Mouse (Mus musculus): Measurements from ENCODE around the gene Arl6ip4. TPM values are rescaled to one million over a fixed set of nuclear protein-coding genes. Genes with fewer than 3 reads are reported as not detected.
A peak's percentile ranks its signal among the peaks of the same experiment; 100 is the strongest.

Gene Arl6ip4
- polyA plus RNA-seq, 1 experiment from 2014 or later: 81.3 TPM

- WGBS: 63% methylated on average over 9 of the region's 9 CpGs
- Histone ChIP-seq H3K27ac (replicated peaks; ENCODE audit: low read depth, low read length) (no peak overlapping the region), H3K4me2 (ENCODE audit: low read depth, low read length) (no peak overlapping the region), H3K36me3 (replicated peaks; ENCODE audit: control insufficient read depth, insufficient read depth, low read depth, low read length) (no peaks in the 10 kb centered on the region), H3K4me1 (ENCODE audit: control insufficient read depth, insufficient read depth, low read length) (no peaks in the 10 kb centered on the region), H3K4me3 (ENCODE audit: low read depth, low read length) (no peak overlapping the region), H3K9me3 (replicated peaks; ENCODE audit: control insufficient read depth, low read length) (no peaks in the 10 kb centered on the region), H3K27me3 (ENCODE audit: control insufficient read depth, insufficient read depth, low read length) (no peaks in the 10 kb centered on the region), H3K9ac (replicated peaks; ENCODE audit: low read length) (no peak overlapping the region)
- DNase-seq (ENCODE audit: low spot score) (no peak), ATAC-seq (replicated peaks; ENCODE audit: insufficient number of reproducible peaks, low FRiP score, low TSS enrichment, low read depth) (no peak)
These were observed 37.0 kb upstream of the Arl6ip4 start for GRCm38 (mm10) chr5:124078794-124079416.

GRCm38 (mm10) chr5:124079880-124080279, 36.0 kb upstream of the Arl6ip4 start:
- Histone ChIP-seq H3K9me3 (replicated peaks; ENCODE audit: control insufficient read depth, low read length) (no peaks in the 10 kb centered on the region), H3K4me3 (ENCODE audit: low read depth, low read length) (no peak overlapping the region), H3K27me3 (ENCODE audit: control insufficient read depth, insufficient read depth, low read length) (no peaks in the 10 kb centered on the region), H3K9ac (replicated peaks; ENCODE audit: low read length) (no peak overlapping the region), H3K36me3 (replicated peaks; ENCODE audit: control insufficient read depth, insufficient read depth, low read depth, low read length) (no peaks in the 10 kb centered on the region), H3K27ac (replicated peaks; ENCODE audit: low read depth, low read length) (no peak overlapping the region), H3K4me1 (ENCODE audit: control insufficient read depth, insufficient read depth, low read length) (no peaks in the 10 kb centered on the region), H3K4me2 (ENCODE audit: low read depth, low read length) (no peak overlapping the region)
- DNase-seq (ENCODE audit: low spot score) (no peak), ATAC-seq (replicated peaks; ENCODE audit: insufficient number of reproducible peaks, low FRiP score, low TSS enrichment, low read depth) (no peak)
- WGBS: 91% methylated on average over 17 of the region's 17 CpGs

- Histone ChIP-seq H3K9me3 (replicated peaks; ENCODE audit: control insufficient read depth, low read length) (no peaks in the 10 kb centered on the region), H3K4me3 (ENCODE audit: low read depth, low read length) (no peak overlapping the region), H3K9ac (replicated peaks; ENCODE audit: low read length) (no peak overlapping the region), H3K4me2 (ENCODE audit: low read depth, low read length) (no peak overlapping the region), H3K27me3 (ENCODE audit: control insufficient read depth, insufficient read depth, low read length) (no peaks in the 10 kb centered on the region), H3K36me3 (replicated peaks; ENCODE audit: control insufficient read depth, insufficient read depth, low read depth, low read length) (no peaks in the 10 kb centered on the region), H3K4me1 (ENCODE audit: control insufficient read depth, insufficient read depth, low read length) (no peaks in the 10 kb centered on the region), H3K27ac (replicated peaks; ENCODE audit: low read depth, low read length) (no peak overlapping the region)
- 86% methylated on average over 10 of the region's 10 CpGs for WGBS
- DNase-seq (ENCODE audit: low spot score) (no peak), ATAC-seq (replicated peaks; ENCODE audit: insufficient number of reproducible peaks, low FRiP score, low TSS enrichment, low read depth) (no peak)
These were observed 33.4 kb upstream of the Arl6ip4 start for GRCm38 (mm10) chr5:124082447-124082846.

DNA sequence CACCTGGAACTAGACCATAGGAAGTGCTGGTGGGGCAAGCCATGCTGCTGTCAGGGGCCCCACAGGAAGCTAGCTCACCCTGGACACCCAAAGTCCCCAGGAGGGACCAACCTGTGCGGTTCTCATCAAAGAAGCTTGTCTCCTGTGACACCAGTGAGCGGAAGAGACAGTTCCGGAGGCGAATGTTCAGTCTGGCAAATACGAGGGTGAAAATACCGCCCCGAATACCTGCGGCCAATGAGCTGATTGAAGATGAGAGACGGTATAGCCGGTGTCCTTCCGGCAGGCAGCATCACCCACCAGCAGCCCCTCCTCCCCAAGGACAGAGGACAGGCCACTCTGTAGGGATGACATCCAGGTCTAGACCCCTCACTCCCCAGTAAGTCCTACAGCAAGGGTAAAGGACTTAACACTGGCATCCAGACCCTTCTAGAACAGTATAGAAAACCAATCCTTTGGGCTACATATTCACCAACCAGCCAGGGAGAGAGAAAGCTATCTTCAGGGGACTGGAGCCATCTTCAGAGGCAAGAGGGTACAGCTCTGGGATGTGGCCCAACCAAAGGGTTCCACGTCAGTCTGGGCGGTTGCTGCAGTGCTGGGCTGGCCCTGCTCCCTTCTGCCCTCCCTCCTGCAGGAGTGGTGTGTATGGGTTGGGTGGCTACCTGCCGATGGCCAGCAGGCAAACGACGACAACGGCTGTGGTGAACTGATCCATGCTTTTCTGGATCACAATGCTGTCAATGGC, 32.8 kb upstream of the Arl6ip4 start:
- Histone ChIP-seq H3K4me2 (ENCODE audit: low read depth, low read length) (no peak overlapping the region), H3K27ac (replicated peaks; ENCODE audit: low read depth, low read length) (no peak overlapping the region), H3K9ac (replicated peaks; ENCODE audit: low read length) (no peak overlapping the region), H3K27me3 (ENCODE audit: control insufficient read depth, insufficient read depth, low read length) (no peaks in the 10 kb centered on the region), H3K4me3 (ENCODE audit: low read depth, low read length) (no peak overlapping the region), H3K4me1 (ENCODE audit: control insufficient read depth, insufficient read depth, low read length) (no peaks in the 10 kb centered on the region), H3K9me3 (replicated peaks; ENCODE audit: control insufficient read depth, low read length) (no peaks in the 10 kb centered on the region), H3K36me3 (replicated peaks; ENCODE audit: control insufficient read depth, insufficient read depth, low read depth, low read length) (no peaks in the 10 kb centered on the region)
- ATAC-seq (replicated peaks; ENCODE audit: insufficient number of reproducible peaks, low FRiP score, low TSS enrichment, low read depth) (no peak), DNase-seq (ENCODE audit: low spot score) (no peak)
- 90% methylated on average over 17 of the region's 17 CpGs for WGBS

DNA sequence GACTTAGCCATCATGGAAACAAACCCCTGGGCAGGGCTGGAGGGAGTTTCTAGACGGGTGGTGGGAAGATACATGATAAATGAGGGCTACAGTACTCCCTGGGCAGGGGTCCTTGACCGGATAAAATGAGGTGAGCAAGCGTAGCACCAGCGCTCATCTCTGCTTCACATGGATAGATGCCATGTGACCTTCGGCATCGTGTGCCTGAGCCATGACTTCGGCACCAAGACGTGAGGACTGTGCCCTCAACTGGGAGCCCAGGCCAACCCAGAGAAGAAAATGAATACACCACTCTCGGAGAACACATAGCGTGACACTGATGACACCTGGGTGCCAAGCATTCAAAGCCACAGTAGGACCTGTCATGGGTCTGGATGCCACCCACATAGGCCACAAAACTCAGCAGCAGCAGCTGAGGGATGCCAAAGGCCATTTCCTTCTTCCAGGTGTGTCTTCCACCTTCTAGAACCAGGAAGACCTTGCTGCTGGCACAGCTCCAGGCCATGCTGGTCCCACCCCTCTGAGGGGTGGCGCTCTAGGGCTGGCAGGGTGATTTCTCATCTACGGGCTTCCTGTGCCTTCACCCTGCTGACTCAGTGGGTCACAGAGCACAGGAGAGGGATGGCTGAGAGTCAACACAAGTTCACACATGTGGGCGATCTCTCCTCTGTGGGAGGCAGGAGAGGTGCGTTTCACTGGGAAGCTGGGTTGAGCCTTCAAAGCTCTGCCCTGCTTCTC, 31.9 kb upstream of the Arl6ip4 start:
- no peaks in the 10 kb centered on the region for H3K9me3 ChIP-seq (replicated peaks; ENCODE audit: control insufficient read depth, low read length)
- no peak overlapping the region for H3K4me2 ChIP-seq (ENCODE audit: low read depth, low read length)
- no peak overlapping the region for H3K27ac ChIP-seq (replicated peaks; ENCODE audit: low read depth, low read length)
- H3K36me3 ChIP-seq (replicated peaks; ENCODE audit: control insufficient read depth, insufficient read depth, low read depth, low read length): no peaks in the 10 kb centered on the region
- H3K4me1 ChIP-seq (ENCODE audit: control insufficient read depth, insufficient read depth, low read length): no peaks in the 10 kb centered on the region
- 83% methylated on average over 14 of the region's 14 CpGs for WGBS
- ATAC-seq (replicated peaks; ENCODE audit: insufficient number of reproducible peaks, low FRiP score, low TSS enrichment, low read depth) (no peak), DNase-seq (ENCODE audit: low spot score) (no peak)
- H3K4me3 ChIP-seq (ENCODE audit: low read depth, low read length): no peak overlapping the region
- no peaks in the 10 kb centered on the region for H3K27me3 ChIP-seq (ENCODE audit: control insufficient read depth, insufficient read depth, low read length)
- no peak overlapping the region for H3K9ac ChIP-seq (replicated peaks; ENCODE audit: low read length)

GRCm38 (mm10) chr5:124084588-124085173, 31.2 kb upstream of the Arl6ip4 start:
- no peaks in the 10 kb centered on the region for H3K9me3 ChIP-seq (replicated peaks; ENCODE audit: control insufficient read depth, low read length)
- H3K4me1 ChIP-seq (ENCODE audit: control insufficient read depth, insufficient read depth, low read length): no peaks in the 10 kb centered on the region
- H3K4me2 ChIP-seq (ENCODE audit: low read depth, low read length): no peak overlapping the region
- no peak overlapping the region for H3K4me3 ChIP-seq (ENCODE audit: low read depth, low read length)
- H3K9ac ChIP-seq (replicated peaks; ENCODE audit: low read length): no peak overlapping the region
- no peaks in the 10 kb centered on the region for H3K27me3 ChIP-seq (ENCODE audit: control insufficient read depth, insufficient read depth, low read length)
- WGBS: 41% methylated on average over 11 of the region's 11 CpGs
- ATAC-seq (replicated peaks; ENCODE audit: insufficient number of reproducible peaks, low FRiP score, low TSS enrichment, low read depth): 0 out of 2 replicates have a peak, but pooled peaks have one; percentile 19
- H3K36me3 ChIP-seq (replicated peaks; ENCODE audit: control insufficient read depth, insufficient read depth, low read depth, low read length): no peaks in the 10 kb centered on the region
- peak; percentile 86 for DNase-seq (ENCODE audit: low spot score)
- H3K27ac ChIP-seq (replicated peaks; ENCODE audit: low read depth, low read length): no peak overlapping the region

DNA sequence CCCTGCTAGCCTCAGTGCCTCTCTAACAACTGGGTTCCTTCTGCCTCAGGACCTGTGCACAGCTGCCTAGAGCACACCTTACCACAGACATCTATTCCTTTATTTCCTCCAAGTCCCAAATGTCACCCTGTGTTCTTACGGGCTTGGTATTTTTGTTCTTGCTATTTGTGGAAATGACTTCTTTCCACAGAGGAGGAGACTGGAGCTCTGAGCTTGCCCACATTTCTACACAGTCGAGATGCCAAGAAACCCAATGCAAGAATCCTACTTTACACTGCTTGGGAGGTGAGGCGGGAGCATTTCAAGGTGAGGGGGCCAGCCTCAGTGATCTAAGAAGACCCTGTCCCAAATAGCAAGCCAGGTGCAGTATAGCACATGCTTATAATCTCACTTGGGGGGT, 30.4 kb upstream of the Arl6ip4 start:
- DNase-seq (ENCODE audit: low spot score): no peak
- ATAC-seq (replicated peaks; ENCODE audit: insufficient number of reproducible peaks, low FRiP score, low TSS enrichment, low read depth): no peak
- Histone ChIP-seq H3K9ac (replicated peaks; ENCODE audit: low read length) (no peak overlapping the region), H3K4me1 (ENCODE audit: control insufficient read depth, insufficient read depth, low read length) (no peaks in the 10 kb centered on the region), H3K4me3 (ENCODE audit: low read depth, low read length) (no peak overlapping the region), H3K27ac (replicated peaks; ENCODE audit: low read depth, low read length) (no peak overlapping the region), H3K27me3 (ENCODE audit: control insufficient read depth, insufficient read depth, low read length) (no peaks in the 10 kb centered on the region), H3K36me3 (replicated peaks; ENCODE audit: control insufficient read depth, insufficient read depth, low read depth, low read length) (no peaks in the 10 kb centered on the region), H3K9me3 (replicated peaks; ENCODE audit: control insufficient read depth, low read length) (no peaks in the 10 kb centered on the region), H3K4me2 (ENCODE audit: low read depth, low read length) (no peak overlapping the region)
- 82% methylated on average over 3 of the region's 3 CpGs for WGBS

Data from embryonic facial prominence, embryonic 11.5 days (tissue).